Mouse (Mus musculus): ENCODE results near the gene Nup153. TPM values are rescaled to one million over a fixed set of nuclear protein-coding genes. Genes with fewer than 3 reads are reported as not detected.

The Nup153 gene
- polyA plus RNA-seq, 1 experiment = not detected

DNA sequence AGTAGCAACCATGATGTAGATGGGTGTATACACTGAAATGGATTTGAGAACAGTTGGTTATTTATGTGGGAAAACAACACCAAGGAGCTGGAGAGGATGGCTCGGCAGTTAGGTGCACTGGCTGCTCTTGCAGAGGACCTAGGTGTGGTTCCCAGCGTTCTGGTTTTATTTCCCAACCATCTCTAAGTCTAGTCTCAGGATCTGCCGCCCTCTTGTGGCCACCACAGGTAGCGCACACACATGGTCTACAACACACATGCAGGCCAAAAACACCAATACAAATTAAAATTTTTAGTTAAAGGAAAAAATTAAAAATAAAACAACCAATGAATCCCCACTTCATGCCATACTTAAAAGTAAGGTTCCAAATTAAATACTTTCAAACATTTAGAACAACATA lies 85.4 kb downstream of the Nup153 start:
- WGBS = 93% methylated on average over 4 of the region's 4 CpGs
- no peak overlapping the region for H3K27ac ChIP-seq (ENCODE audit: insufficient read depth, low read depth, low read length)
- no peak for TF ChIP-seq POLR2A (IDR thresholded peaks at IDR 0.05; ENCODE audit: insufficient read depth, low read depth, low read length)
- no peak for TF ChIP-seq CTCF (IDR thresholded peaks at IDR 0.05; ENCODE audit: insufficient read depth, low read depth, low read length)
- H3K4me3 ChIP-seq (ENCODE audit: insufficient read depth, low read depth, low read length) = no peak overlapping the region
- H3K4me1 ChIP-seq (ENCODE audit: control insufficient read depth, insufficient read depth, low read length) = no peaks in the 10 kb centered on the region

DNA sequence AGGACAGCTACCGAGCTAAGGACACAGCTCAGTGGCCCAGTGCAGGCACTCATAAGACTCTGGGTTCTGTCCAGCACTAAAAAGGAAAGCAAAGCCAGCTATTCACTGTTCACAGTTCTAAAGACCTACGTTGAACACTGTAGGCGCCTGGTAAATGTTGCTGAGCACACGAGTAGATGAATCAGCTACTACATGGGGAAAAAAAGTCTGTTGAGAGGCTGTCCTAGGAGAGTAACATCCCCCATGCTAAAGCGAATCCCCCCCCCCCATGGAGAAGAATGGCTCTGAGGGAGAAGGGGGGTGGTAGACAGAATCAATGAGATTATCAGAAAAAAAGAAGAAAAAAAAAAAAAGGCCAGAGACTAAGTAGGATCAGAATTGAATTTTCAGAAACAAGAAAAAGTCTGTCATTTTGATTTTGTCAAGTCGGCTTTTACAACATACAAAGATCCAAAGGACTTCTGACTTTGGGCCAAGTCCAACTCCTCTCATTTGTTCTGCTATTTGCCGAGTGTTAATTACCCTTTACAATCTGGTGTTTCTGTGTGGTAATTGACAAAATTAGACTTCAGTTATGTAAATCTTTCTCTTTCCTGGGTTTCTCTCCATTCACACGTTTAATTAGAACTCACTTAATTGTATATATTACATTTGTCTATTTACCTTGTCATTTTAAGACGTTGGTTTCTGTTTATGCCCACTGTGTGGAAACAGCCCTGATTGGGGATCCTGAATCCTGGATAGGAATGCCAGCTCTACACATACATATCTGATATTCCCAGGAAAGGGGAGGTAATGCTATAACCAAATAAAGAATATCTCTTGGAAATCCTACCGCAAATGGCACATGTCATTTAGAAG lies 86.9 kb downstream of the Nup153 start:
- no peaks in the 10 kb centered on the region for H3K4me1 ChIP-seq (ENCODE audit: control insufficient read depth, insufficient read depth, low read length)
- H3K4me3 ChIP-seq (ENCODE audit: insufficient read depth, low read depth, low read length) = no peak overlapping the region
- no peak overlapping the region for H3K27ac ChIP-seq (ENCODE audit: insufficient read depth, low read depth, low read length)
- WGBS = 43% methylated on average over 10 of the region's 10 CpGs
- no peak for TF ChIP-seq CTCF (IDR thresholded peaks at IDR 0.05; ENCODE audit: insufficient read depth, low read depth, low read length)
- TF ChIP-seq POLR2A (IDR thresholded peaks at IDR 0.05; ENCODE audit: insufficient read depth, low read depth, low read length) = no peak

- peak overlapping the region; percentile 28 for H3K4me3 ChIP-seq (ENCODE audit: insufficient read depth, low read depth, low read length)
- H3K27ac ChIP-seq (ENCODE audit: insufficient read depth, low read depth, low read length) = peak overlapping the region; percentile 42; the same call in 1 of the 2 replicates
- TF ChIP-seq POLR2A (IDR thresholded peaks at IDR 0.05; ENCODE audit: insufficient read depth, low read depth, low read length) (no peak), CTCF (IDR thresholded peaks at IDR 0.05; ENCODE audit: insufficient read depth, low read depth, low read length) (no peak)
- H3K4me1 ChIP-seq (ENCODE audit: control insufficient read depth, insufficient read depth, low read length) = peaks cover 10% of the 10 kb centered on the region
- 32% methylated on average over 6 of the region's 6 CpGs for WGBS
Observed at GRCm38 (mm10) chr13:46634133-46634488, 93.6 kb downstream of the Nup153 start.

DNA sequence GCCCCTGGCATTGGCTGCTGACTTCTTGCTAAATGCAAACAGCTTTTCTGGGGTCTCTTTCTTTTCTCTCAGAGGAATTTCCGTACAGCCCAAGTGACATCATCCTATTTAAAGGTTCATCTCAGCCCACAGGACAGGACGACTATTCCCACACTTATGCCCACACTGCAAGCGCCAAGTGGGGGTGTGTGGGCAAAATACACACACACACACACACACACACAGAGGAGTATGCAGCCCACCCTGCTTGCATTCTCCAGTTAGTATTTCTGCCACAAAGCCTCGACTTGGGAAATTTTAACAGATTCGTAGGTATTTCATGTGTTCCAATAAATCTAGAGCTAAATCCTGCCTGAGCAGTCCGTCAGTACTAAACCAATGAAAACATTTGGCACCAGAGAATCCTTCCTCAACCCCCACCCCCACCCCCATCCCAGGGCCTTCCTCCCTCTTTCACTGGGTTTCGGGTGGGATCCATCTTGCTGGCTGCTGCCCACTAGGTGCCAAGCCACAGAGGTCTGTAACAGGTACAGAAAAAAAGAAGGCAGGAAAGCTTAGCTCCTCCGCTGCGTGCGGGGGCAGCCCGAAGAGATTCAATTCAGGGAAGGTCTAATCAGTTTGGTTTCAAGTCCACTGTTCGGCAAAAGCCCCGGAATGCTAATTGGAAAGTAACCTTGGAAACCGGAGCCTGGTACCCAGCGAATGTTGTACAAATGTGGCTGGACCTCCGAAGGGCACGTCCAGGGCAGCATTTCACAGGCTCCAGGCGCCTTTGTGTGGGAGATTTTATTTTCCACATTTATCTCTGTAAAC lies 94.2 kb downstream of the Nup153 start:
- Histone ChIP-seq H3K4me3 (ENCODE audit: insufficient read depth, low read depth, low read length) (peak overlapping the region; percentile 28), H3K4me1 (ENCODE audit: control insufficient read depth, insufficient read depth, low read length) (peaks cover 10% of the 10 kb centered on the region), H3K27ac (ENCODE audit: insufficient read depth, low read depth, low read length) (peak overlapping the region; percentile 42; the same call in 1 of the 2 replicates)
- WGBS = 22% methylated on average over 18 of the region's 18 CpGs
- TF ChIP-seq POLR2A (IDR thresholded peaks at IDR 0.05; ENCODE audit: insufficient read depth, low read depth, low read length) = no peak
- no peak for TF ChIP-seq CTCF (IDR thresholded peaks at IDR 0.05; ENCODE audit: insufficient read depth, low read depth, low read length)

GRCm38 (mm10) chr13:46632796-46633195 lies 94.9 kb downstream of the Nup153 start:
- peaks cover 10% of the 10 kb centered on the region for H3K4me1 ChIP-seq (ENCODE audit: control insufficient read depth, insufficient read depth, low read length)
- H3K27ac ChIP-seq (ENCODE audit: insufficient read depth, low read depth, low read length) = no peak overlapping the region
- TF ChIP-seq POLR2A (IDR thresholded peaks at IDR 0.05; ENCODE audit: insufficient read depth, low read depth, low read length) (no peak), CTCF (IDR thresholded peaks at IDR 0.05; ENCODE audit: insufficient read depth, low read depth, low read length) (no peak)
- H3K4me3 ChIP-seq (ENCODE audit: insufficient read depth, low read depth, low read length) = no peak overlapping the region
- 62% methylated on average over 4 of the region's 4 CpGs for WGBS

Other genes starting within 250 kb of the Nup153 start
- gene Cap2, start 226.1 kb downstream of the Nup153 start, polyA plus RNA-seq (2012; ENCODE audit: insufficient read depth, insufficient read length, low replicate concordance, missing spikeins) = not detected in 2 replicates
- not detected in 2 replicates for gene Fam8a1, start 58.4 kb downstream of the Nup153 start, polyA plus RNA-seq (2012; ENCODE audit: insufficient read depth, insufficient read length, low replicate concordance, missing spikeins)
- not detected in 2 replicates for gene Kif13a, start 201.9 kb upstream of the Nup153 start, polyA plus RNA-seq (2012; ENCODE audit: insufficient read depth, insufficient read length, low replicate concordance, missing spikeins)